Mouse (Mus musculus) spleen, adult 18-20 months (tissue): ENCODE data around the gene Fndc10.

Experiments
- DNase-seq, 2 experiments: peaks; one replicate each; pipeline ENCODE4 v3.0.0; 2022; ENCODE audit warnings: mixed read lengths in 2 of 2

Gene Fndc10

DNA sequence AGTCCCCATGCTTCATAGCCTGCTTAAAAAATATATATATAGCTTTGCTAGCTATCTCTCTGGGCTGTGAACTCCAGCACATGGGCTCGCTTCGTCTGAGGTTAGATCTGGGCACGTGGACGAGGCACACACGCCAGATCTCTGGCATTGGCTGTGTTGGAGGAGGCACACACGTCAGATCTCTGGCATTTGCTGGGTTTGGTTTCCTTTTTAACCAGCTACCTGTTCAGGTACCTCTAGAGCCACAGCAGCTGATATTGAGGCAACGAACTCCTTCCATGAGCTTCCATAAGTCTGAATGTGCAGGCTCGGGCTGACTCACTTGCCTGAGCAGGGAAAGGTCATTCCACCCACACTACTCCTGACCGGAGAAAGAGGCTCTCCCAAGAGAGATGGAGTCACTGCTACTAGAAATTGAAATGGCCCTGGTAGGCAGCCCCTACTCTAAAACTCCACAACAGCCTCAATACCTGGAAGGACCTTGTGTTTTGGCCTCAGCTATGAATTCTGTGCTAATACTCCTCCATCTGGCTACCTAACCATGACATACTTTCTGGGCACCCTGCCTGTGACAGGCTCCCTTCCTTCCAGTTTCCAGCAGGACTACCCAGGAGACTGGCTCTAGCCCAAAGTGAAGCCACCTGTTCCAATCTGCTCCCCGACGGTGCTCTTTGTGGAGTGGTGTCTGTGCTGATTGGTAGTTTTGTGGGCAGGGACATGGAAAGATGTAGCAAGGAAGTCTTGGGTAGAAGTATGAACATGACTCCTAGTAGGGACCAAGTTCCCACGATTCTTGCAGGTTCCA, 3.4 kb upstream of the Fndc10 start:
- DNase-seq = no peak

DNA sequence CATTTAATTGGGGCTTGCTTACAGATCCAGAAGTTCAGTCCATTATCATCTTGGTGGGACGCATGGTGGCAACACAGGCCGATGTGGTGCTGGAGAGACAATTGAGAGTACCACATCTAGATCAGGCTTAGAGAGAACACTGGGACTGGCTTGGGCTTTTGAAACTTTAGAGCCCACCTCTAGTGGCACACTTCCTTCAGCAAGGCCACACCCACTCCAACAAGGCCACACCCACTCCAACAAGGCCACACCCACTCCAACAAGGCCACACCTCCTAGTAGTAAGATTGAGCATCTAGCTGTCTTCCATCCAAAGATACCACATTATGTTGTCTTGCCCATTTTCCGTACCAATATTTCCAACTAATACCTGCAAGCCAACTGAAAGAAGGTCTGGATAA, 1.7 kb upstream of the Fndc10 start:
- DNase-seq = no peak

DNA sequence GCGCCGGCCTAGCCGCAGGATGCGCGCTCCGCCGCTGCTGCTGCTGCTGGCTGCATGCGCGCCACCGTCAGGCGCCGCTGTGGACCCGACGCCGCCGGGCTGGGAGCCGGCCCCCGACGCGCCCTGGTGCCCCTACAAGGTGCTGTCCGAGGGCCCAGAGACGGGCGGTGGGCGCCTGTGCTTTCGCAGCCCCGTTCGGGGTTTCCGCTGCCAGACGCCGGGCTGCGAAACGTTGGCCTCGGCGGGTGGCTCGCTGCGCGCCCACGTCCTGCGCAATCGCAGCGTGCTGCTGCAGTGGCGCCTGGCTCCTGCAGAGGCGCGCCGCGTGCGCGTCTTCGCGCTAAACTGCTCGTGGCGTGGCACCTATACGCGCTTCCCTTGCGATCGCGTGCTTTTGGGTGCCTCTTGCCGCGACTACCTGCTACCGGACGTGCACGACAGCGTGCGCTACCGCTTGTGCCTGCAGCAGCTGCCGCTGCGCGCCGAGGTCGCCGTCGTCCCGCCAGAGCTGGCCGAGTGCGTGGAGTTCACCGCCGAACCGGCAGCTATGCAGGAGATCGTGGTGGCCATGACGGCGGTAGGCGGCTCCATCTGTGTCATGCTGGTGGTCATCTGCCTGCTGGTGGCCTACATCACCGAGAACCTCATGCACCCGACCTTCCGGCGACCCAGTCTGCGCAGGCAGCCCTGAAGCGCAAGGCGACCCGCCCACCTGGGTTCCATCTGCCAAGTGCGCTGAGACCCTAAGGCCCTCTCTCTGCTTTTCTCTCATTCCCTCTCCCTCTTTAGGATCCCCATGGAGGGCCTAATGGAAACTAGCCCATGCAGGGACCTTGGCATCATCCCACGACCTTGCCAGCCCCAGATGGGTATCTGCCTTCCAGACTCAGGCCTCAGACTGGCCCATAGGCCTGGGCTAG, 600 bp downstream of the Fndc10 start:
- peak; percentile 43 to 65 for DNase-seq

DNA sequence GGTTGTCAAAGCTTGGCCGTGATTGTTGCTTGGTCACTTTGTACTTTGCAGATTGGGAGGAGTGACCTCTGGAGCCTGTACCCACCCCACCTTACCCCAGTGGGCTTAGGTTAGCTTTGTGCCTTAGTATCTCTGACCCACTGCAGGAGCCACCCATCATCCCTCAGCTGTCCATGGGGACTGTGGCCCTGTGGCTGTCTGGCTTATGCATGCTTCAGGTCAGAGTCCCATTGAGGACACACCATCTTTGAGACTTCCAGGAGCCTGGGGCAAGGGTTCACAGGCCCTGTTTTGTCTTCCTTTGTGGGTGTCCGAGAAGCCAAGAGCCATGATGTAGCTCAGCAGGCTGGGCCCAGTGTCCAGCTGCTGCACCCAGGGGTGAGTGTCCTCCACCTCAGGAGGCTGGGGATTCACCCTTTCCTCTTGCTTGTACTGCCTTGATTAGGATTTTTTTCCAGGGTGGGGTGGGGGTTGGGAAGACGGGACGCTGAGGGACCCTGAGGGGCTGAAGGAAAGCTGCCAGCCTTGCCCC, 1.5 kb downstream of the Fndc10 start:
- DNase-seq = no peak

DNA sequence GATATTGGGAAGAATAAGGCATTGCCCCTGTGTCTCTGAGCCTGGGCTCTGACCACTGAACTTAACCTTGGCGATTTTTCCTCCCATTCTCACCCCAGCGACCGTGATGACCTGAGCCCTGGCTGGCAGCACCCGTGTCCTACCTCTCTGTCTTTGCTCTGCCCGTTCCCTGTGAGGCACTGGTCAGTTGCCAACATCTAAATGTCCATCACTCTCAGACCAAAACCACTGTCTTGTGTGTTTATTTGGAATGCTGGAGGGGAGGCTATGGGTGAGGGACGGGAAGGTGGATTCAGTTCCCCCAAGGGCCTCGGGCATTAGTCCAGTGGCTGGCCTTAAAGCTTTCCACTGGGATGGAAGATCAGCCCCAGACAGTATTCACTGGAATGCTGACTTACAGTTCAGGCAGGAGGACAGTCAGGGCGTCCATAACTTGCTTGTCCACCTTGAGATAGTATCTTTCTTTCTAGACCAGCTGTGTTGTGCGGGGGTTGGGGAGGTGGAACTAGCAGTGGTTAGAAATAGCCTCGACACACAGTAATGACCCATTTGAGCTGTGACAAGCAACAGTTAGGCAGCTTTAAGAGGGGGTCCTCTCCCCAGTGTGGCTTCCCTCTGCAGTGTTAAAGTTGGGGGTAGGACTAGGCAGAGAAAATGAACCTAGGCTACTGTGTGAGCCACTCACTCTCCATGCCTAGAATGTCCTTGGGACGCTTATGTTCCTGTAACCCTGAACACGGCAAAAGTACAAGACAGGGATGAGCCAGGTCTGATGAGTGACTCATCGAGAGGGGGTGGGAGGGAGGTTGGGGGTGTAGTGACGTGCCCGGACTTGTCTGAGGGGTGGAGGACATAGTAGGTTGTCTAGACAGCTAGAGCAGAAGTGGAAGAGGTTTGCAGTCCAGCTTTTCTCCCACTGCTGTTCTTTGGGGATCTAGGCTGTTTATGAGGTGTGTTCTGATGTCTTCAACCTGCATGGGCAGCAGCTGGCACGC, 2.4 kb downstream of the Fndc10 start:
- no peak for DNase-seq

DNA sequence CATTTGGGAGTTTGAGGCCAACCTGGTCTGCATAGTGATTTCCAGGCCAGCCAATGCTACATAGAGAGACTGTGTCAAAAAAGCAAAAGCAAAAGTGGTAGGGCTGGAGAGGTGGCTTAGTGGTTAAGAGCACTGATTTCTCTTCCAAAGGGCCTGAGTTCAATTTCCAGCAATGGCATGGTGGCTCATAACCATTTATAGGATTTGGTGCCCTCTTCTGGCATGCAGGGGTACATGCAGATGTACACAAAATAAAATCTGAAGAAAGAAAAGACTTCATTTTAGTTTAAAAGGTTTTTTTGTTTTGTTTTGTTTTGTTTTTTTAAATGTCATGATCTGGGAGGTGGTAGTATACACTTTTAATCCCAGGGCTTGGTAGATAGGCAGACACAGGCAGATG, 6.3 kb downstream of the Fndc10 start:
- DNase-seq = no peak

DNA sequence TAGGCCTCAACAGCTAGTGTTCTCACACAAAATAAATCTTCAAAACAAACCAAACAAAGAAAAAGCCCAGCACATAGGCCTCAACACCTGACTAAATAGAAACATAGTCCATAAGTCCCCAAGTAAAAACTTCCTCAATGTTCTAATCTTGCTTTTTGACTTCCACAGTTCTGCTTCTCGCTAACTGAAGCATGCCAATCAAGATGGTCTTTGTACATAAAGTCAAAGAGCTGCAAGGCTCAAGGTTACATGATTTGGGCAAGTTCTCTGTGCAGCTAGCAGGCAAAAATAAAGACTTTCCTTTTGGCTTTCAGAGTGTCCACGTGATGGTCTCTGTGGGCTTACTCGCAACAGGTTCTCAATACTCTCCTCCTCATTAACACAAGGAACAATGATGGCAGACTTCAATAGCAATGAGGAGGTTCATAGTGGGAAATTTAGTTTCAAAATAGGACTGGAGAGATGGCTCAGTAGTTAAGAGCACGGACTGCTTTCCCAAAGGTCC, 9.3 kb downstream of the Fndc10 start:
- no peak for DNase-seq

DNA sequence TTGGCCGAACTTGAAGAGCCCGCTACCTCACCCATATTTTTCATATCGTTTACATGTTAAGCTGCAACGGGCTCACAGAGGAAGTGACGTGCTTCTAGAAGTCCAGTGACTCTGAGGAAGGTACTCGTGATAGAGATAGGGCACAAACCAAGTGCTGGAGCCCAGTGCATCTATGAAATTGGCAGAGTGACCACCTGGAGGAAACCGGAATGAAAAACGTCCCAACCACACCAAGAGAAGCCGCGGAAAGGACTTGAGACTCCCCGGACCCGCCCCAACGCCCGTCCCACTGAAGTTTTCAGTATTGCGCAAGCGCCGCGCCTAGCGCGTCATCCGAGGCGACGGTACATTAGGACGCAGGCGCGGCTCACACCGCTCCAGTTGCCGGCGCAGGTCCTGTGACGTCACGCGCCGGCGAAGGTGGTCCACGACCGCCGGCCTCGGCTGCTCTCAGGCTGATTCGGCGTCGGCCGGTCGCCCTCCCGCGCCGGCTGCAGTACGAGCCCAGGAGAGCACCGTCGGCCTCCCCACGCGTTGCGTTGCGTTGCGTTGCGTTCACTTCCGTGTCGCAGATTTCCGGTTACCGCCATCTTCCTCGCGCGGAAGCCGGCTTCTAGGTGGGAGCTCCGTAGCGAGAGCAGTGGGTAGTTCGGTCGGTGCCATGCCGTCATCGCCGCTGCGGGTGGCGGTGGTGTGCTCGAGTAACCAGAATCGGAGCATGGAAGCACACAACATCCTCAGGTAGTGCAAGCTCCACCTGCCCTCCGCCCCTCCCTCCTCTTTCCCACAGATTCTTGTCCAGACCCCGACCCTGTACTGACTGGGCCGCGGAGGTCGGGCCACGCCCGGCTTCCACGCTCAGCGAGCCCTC, 10.8 kb downstream of the Fndc10 start, which contains the start of gene Ssu72:
Gene Ssu72 (plus strand): TSS at position 80 of the 871 bp plus-strand sequence.
- DNase-seq = peak; percentile 86 to 94

DNA sequence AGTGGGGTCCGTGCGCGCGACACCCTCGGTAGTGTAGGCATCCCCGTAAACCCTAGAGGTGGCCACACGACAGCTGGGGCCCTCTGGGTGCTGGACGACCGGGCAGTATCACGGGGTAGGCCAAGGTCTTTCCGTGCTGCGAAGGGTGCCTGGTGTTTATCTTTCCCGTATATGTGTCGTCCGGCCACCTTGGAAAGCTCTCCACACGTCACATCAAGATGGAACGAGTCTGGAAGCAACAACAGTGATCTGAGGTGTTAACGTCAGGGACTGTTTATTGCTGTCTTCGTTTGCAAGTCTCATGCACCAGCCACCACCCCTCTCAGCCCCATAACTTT, 11.4 kb downstream of the Fndc10 start:
- DNase-seq = no peak

DNA sequence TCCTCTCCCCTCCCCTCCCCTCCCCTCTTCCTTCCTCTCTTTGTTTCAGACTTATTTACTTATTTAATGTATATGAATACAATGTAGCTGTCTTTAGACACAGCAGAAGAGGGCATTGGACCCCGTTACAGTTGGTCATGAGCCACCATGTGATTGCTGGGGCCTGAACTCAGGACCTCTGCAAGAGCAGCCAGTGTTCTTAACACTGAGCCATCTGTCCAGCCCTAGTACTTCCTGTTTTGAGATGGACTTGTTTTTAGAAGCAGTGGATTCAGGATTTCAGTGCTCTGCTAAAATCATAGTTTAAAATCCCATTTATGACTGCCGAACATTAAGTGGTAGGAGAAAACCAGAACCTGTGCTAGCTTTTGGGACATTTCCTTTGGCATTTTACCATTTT, 14.4 kb downstream of the Fndc10 start:
- no peak for DNase-seq

DNA sequence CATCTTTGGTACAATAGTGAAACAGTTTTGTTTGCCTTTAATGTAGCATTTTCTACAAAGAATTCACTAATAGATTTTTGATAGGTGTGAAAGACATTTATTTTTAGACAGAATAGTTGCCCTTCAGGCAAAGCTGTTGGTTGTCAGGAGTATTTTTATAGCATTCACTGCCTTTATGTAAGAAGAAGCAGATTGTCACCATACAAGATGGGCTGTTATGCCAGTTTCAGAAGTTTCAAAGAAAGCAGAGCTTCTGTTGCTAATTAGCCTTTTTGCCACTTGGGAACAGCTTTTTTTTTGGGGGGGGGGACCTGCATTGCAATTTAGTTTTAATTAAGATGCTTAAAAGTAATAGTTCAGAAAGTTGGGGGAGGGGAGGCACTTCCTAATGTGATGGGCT, 14.8 kb downstream of the Fndc10 start:
- DNase-seq = no peak

DNA sequence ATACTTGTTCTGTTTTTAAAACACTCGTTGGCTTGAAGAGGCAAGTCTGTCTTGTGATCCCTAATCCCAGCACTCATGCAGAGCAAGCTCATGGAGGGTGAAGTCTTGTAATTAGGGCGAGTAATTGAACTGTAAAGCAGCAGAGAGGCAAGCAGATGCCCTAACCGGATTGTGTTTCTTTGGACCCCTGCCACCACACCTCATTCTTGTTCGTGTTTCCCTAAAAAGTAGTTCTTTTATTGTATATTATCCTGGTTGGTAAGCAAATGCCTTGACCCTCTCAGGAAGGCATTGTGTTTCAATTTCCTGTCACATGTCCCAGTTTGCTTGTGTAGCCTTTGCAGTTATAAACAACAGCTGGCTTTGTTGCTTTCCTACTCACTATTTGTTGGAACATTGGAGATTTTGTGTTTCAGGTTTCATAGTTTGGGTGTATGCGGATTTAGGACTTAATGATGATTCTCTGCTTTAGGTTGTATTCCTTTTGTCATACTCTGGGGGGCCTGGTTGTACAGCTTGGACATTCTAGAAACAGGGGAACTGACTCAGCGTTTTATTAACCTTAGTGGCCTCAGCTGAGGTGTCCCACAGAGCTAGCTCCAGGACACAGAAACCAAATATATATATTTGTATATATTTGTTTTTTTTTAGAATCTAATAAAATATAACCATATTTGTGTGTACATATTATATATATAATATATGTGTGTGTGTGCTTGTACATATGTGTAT, 16.5 kb downstream of the Fndc10 start:
- DNase-seq = no peak

DNA sequence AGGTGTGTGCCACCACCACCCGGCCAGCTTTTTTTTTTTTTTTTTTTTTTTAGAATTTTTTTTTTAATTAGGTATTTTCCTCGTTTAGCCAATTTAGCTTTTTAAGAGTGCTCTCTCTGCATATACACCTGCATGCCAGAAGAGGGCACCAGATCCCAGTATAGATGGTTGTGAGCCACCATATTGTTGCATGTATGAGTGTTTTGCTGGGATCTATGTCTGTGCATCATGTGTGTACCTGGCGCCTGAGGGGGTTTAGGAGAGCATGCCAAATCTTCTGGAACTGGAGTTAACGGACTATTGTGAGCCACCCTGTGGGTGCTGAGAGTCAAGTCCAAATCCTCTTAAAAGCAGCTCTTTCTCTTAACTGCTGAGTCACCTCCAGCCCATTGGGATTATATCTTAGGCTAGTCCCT, 27.5 kb downstream of the Fndc10 start:
- peak in 1 of 2 experiments; percentile 22 for DNase-seq

DNA sequence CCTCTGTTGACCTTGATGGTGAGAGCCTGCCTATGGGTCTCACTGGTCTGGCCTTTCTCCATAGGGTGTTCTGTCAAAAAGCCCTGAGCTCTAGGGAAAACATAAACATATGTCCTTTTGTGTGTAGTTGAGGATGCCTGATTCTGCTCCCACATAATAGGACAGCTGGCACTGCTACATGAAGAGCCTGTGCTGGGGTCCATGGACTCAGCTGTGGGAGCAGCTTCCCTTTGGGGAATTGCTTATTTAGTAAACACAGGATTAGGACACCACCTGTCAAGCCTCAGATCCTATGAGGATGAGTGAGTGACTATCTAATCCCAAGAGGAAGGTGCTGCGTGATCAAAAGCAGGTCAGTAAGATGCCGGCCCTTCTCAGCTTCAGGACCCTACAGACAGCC, 33.9 kb downstream of the Fndc10 start:
- no peak for DNase-seq

DNA sequence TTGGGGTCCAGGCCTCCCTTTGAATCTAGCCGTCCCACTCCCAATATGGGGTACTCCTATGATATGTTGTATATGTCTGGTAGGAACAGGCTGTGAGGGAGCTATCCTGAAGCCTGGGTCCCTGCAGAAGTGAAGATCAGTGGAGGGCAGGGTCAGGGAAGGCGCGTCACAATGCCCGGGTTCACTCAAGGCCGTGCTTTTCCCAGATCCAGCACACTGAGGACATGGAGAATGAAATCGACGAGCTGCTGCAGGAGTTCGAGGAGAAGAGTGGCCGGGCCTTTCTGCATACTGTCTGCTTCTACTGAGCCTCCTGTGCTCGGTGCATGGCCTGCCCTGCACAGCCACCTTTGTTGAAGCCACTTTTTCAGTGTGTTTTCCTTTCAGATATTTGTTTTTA, 39.1 kb downstream of the Fndc10 start:
- DNase-seq = no peak

DNA sequence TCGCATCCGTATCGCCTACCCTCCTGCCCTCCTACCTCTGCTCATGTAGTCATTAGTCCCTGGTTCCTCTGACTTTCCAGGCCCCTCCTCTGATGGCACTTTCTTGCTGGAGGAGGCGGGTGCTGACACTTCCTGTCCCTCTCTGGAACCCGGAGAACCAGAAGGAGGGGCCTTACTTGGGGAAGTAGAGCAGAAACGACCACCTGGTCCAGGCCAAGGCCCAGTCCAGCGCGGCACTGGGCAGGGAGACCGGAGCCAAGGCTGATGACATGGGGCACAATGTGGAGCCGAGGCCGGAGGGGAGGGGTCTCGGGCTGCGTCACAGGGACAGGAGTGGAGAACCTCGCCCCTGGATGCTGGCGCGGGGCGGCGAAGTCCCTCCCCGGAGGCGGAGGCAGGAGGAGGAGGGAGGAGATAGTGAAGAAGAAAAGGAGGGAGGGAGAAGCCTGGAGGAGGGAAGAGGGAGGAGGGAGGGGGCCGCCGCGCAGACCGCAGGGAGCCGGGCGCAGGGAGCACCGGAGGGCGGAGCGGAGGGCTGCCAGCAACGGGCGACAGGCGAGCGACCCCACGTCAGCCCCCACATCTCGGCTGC, 40.3 kb downstream of the Fndc10 start, which contains the start of gene Tmem240:
Gene Tmem240 (plus strand): TSS at position 451 of the 592 bp plus-strand sequence.
- peak; percentile 63 to 67 for DNase-seq

DNA sequence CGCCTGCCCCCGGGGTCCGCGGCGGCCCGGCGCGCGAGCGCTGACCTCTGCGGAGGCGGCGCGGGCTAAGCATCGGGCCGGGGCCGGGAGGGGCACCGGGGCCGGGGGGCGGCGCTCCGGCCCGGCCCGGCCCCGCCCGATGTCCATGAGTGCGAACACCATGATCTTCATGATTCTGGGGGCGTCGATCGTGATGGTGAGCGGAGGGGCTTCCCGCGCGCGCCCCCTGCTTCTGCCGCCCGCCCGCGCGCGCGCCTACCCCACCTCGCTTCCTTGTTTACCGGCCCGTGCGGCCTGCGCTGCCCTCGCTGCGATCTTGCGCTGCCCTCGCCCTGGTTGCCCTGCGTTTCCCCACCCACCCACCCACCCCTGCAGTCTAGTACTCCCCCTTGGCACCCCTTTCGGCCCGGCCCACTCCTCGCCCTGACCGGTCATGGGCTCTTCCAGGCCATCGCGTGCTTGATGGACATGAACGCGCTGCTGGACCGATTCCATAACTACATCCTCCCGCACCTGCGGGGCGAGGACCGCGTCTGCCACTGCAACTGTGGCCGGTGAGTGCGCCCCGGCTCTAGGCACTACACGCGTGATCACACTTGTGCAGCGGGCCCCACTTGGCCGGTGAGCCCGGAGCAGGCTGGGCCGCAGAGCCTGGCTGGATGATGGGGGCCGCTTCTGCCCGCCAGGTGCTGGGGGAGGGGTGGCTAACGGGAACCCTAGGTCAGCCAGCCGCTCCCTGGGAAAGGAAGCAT, 41.0 kb downstream of the Fndc10 start:
- peak; percentile 21 to 30 for DNase-seq

DNA sequence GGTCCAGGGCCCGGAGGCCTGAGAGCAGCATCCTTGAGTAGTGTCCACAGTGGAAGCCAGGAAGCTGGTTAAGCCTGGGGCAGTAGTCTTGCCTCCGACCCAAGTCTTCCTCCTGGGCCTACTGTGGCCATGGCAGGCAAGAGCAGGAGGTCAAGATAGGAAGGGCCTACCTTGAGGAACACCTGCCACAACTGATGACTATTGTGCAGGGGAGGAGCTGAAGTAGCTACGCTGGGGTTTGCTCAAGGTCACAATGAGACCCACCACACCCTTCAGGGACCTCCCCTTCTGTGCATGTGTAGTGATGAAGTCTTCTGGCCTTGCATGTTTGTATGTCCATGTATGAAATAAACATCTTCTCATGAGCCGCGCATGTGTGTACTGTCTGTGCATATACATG, 41.6 kb downstream of the Fndc10 start:
- no peak for DNase-seq

DNA sequence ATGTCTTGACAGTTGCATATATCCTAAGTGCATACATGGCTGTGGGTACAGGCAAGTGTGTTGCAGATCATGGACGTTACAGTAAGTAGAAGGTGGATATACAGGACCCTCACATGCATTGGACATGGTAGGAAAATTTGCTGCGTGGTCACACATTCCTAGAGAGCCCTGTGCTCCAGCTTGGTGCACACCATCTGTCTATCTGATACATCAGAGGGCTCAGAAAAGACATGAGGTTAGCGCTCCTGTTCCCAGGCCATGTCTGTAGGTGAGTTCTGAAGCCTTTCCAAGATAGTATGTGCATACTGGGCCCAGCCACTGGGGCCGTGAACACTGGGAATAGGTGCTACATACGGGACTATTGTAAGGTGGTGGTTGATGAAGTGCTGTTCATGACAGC, 42.3 kb downstream of the Fndc10 start:
- no peak for DNase-seq
